In genomic region chr6:125256222-125256966, GRCm38 (mm10) we compare ENCODE assay signal across 12 mouse cellular contexts. TPM values are rescaled to one million over a fixed set of nuclear protein-coding genes. Genes with fewer than 3 reads are reported as not detected.
A peak's percentile ranks its signal among the peaks of the same experiment; 100 is the strongest.
DNase-seq lines count a peak whose midpoint lies in the region; ATAC-seq and TF ChIP-seq lines count a peak whose summit lies in the region.
"Had no signal": no experiment of that assay in that cellular context is flagged by ENCODE, and none has a peak within 500 bp of the region (broad histone marks: within the 10 kb centered on the region; RNA-seq: fewer than 3 reads in every experiment).

No protein-coding gene starts in this region.

- no peaks in the 10 kb centered on the region for H3K9me3 ChIP-seq in kidney, embryonic 14.5 days (ENCODE audit: control insufficient read depth, low read length)
- no peaks in the 10 kb centered on the region for H3K9me3 ChIP-seq in limb, embryonic 14.5 days (ENCODE audit: control insufficient read depth, low read length)
- H3K9me3 ChIP-seq: heart, embryonic 15.5 days; neural tube, embryonic 12.5 days had no signal

- intact Hi-C loops in gastrocnemius, adult 2 months (cut with DNase I), result no loop called here

- no peak overlapping the region for H3K4me2 ChIP-seq in kidney, embryonic 14.5 days (replicated peaks; ENCODE audit: low read depth, low read length)
- no peak overlapping the region for H3K4me2 ChIP-seq in limb, embryonic 14.5 days (replicated peaks; ENCODE audit: low read depth, low read length, severe bottlenecking)
- H3K4me2 ChIP-seq: heart, embryonic 15.5 days; neural tube, embryonic 12.5 days had no signal

- 53% methylated on average over 8 of the region's 8 CpGs for WGBS in kidney, adult 2 months
- WGBS in kidney, embryonic 14.5 days, result 74% methylated on average over 8 of the region's 8 CpGs
- 79% methylated on average over 8 of the region's 8 CpGs for WGBS in limb, embryonic 14.5 days

- peaks cover 23% of the 10 kb centered on the region for H3K4me1 ChIP-seq in kidney, adult 2 months (ENCODE audit: control insufficient read depth, insufficient read depth, low read length)
- no peaks in the 10 kb centered on the region for H3K4me1 ChIP-seq in kidney, embryonic 14.5 days (ENCODE audit: control insufficient read depth, insufficient read depth, low read length)
- H3K4me1 ChIP-seq in limb, embryonic 14.5 days (ENCODE audit: control insufficient read depth, insufficient read depth, low read length), result peaks cover 9% of the 10 kb centered on the region; the same call in 1 of the 2 replicates
- H3K4me1 ChIP-seq: heart, embryonic 15.5 days; neural tube, embryonic 12.5 days had no signal

- H3K4me3 ChIP-seq in kidney, adult 2 months (ENCODE audit: insufficient read depth, low read depth, low read length), result no peak overlapping the region
- no peak overlapping the region for H3K4me3 ChIP-seq in kidney, embryonic 14.5 days (ENCODE audit: low read length)
- H3K4me3 ChIP-seq in gastrocnemius, adult 2 months, result peak overlapping the region; percentile 38; the same call in 1 of the 2 replicates
- H3K4me3 ChIP-seq in limb, embryonic 14.5 days (replicated peaks; ENCODE audit: low read length), result no peak overlapping the region
- H3K4me3 ChIP-seq: heart, embryonic 15.5 days; neural tube, embryonic 12.5 days had no signal

- no peak for TF ChIP-seq CTCF in kidney, adult 2 months (conservative IDR thresholded peaks at IDR 0.05; ENCODE audit: insufficient read depth, insufficient read length, low read depth, low read length)
- TF ChIP-seq CTCF in gastrocnemius, adult 2 months (IDR thresholded peaks at IDR 0.05), result no peak

- peak; percentile 90 for DNase-seq in kidney, adult 2 months
- DNase-seq in adrenal gland, adult 8-10 months, result peak; percentile 38
- DNase-seq in gastrocnemius, adult 2 months, result peak; percentile 78
- no peak for DNase-seq in limb, embryonic 14.5 days (ENCODE audit: low spot score)
- no peak for DNase-seq in retina, embryonic 14.5 days (ENCODE audit: low spot score)
- no peak for DNase-seq in thymus, postnatal 10 days (ENCODE audit: low spot score in 2 of 2)
- no peak for DNase-seq in spleen, postnatal 14 days (ENCODE audit: low spot score in 2 of 2)

- no peaks in the 10 kb centered on the region for H3K36me3 ChIP-seq in kidney, adult 2 months (ENCODE audit: control insufficient read depth, insufficient read depth, low read length)
- no peaks in the 10 kb centered on the region for H3K36me3 ChIP-seq in kidney, embryonic 14.5 days (ENCODE audit: control insufficient read depth, insufficient read depth, low read length)
- no peaks in the 10 kb centered on the region for H3K36me3 ChIP-seq in limb, embryonic 14.5 days (ENCODE audit: control insufficient read depth, insufficient read depth, low read length)
- H3K36me3 ChIP-seq: heart, embryonic 15.5 days; neural tube, embryonic 12.5 days had no signal

- no peak for TF ChIP-seq POLR2A in kidney, adult 2 months (IDR thresholded peaks at IDR 0.05; ENCODE audit: low read depth, low read length)
- no peak for TF ChIP-seq POLR2A in limb, embryonic 14.5 days (IDR thresholded peaks at IDR 0.05; ENCODE audit: borderline replicate concordance, extremely low read depth, insufficient read depth, insufficient read length)

- no peak for ATAC-seq in kidney, embryonic 14.5 days (ENCODE audit: low FRiP score, low TSS enrichment)
- ATAC-seq in limb, embryonic 14.5 days (ENCODE audit: low FRiP score, low read depth), result no peak

- H3K27ac ChIP-seq in kidney, adult 2 months (ENCODE audit: insufficient read depth, low read depth, low read length), result peak overlapping the region; percentile 91
- no peak overlapping the region for H3K27ac ChIP-seq in kidney, embryonic 14.5 days (ENCODE audit: low read depth, low read length)
- H3K27ac ChIP-seq in gastrocnemius, adult 2 months, result peak overlapping the region; percentile 68
- peak overlapping the region; percentile 43; the same call in 1 of the 2 replicates for H3K27ac ChIP-seq in limb, embryonic 14.5 days (replicated peaks; ENCODE audit: low read depth, low read length)
- H3K27ac ChIP-seq: heart, embryonic 15.5 days; neural tube, embryonic 12.5 days had no signal

- H3K27me3 ChIP-seq in kidney, adult 2 months (replicated peaks; ENCODE audit: control insufficient read depth, insufficient read depth, low read length), result no peaks in the 10 kb centered on the region
- H3K27me3 ChIP-seq in kidney, embryonic 14.5 days (ENCODE audit: control insufficient read depth, insufficient read depth, low read length), result no peaks in the 10 kb centered on the region
- no peaks in the 10 kb centered on the region for H3K27me3 ChIP-seq in limb, embryonic 14.5 days (ENCODE audit: control insufficient read depth, insufficient read depth, low read length)
- H3K27me3 ChIP-seq: heart, embryonic 15.5 days; neural tube, embryonic 12.5 days had no signal

- H3K9ac ChIP-seq in kidney, embryonic 14.5 days (ENCODE audit: low read depth, low read length), result no peak overlapping the region
- no peak overlapping the region for H3K9ac ChIP-seq in limb, embryonic 14.5 days (ENCODE audit: low read depth, low read length, severe bottlenecking)
- H3K9ac ChIP-seq: heart, embryonic 15.5 days; neural tube, embryonic 12.5 days had no signal

RNA-seq across cellular contexts. Expression of gene Cd27, which starts 19.6 kb away (rescaled TPM):
- 0.64 and 7.0 TPM in 2 replicates for polyA plus RNA-seq in kidney, adult 2 months (2012; rRNA removed)
- 1.5 and 2.0 TPM in 2 replicates for polyA plus RNA-seq in kidney, embryonic 14.5 days (2014; fragmentation: Nextera tagmentation; extraction: Ambion mirVana)
- total RNA-seq in adrenal gland, adult 8-10 months (2022), result under 1 TPM; 0.38 to 0.75 (median 0.64) TPM
- under 1 TPM; 0.31 to 0.64 TPM for total RNA-seq in gastrocnemius, adult 2 months (2021)
- polyA plus RNA-seq in limb, embryonic 14.5 days (2012; rRNA removed), result 0.22 and 0.50 TPM in 2 replicates
- 1.3 and 1.5 TPM in 2 replicates for polyA plus RNA-seq in limb, embryonic 14.5 days (2014; fragmentation: Nextera tagmentation; extraction: Ambion mirVana)
- total RNA-seq: left cerebral cortex, postnatal 25 days had no signal

RNA-seq across cellular contexts. Expression of gene Tapbpl, which starts 24.7 kb away (rescaled TPM):
- 16.0 and 16.4 TPM in 2 replicates for polyA plus RNA-seq in kidney, adult 2 months (2012; rRNA removed)
- polyA plus RNA-seq in kidney, embryonic 14.5 days (2014; fragmentation: Nextera tagmentation; extraction: Ambion mirVana), result 2.0 and 4.5 TPM in 2 replicates
- total RNA-seq in adrenal gland, adult 8-10 months (2022), result 10 to 100 TPM; 11.6 to 13.9 (median 12.6) TPM
- 1 to 10 TPM; 2.4 to 2.6 TPM for total RNA-seq in gastrocnemius, adult 2 months (2021)
- polyA plus RNA-seq in limb, embryonic 14.5 days (2012; rRNA removed), result 2.7 and 2.8 TPM in 2 replicates
- 3.4 and 3.7 TPM in 2 replicates for polyA plus RNA-seq in limb, embryonic 14.5 days (2014; fragmentation: Nextera tagmentation; extraction: Ambion mirVana)

RNA-seq across cellular contexts. Expression of gene Tuba3a, which starts 29.4 kb away (rescaled TPM):
- 0.39 and 0.86 TPM in 2 replicates for polyA plus RNA-seq in kidney, adult 2 months (2012; rRNA removed)
- 0.29 TPM in 1 of 2 replicates, not detected in the other for polyA plus RNA-seq in kidney, embryonic 14.5 days (2014; fragmentation: Nextera tagmentation; extraction: Ambion mirVana)
- not detected for total RNA-seq in adrenal gland, adult 8-10 months (2022)
- not detected for total RNA-seq in gastrocnemius, adult 2 months (2021)
- polyA plus RNA-seq in limb, embryonic 14.5 days (2012; rRNA removed), result 0.45 and 0.47 TPM in 2 replicates
- polyA plus RNA-seq in limb, embryonic 14.5 days (2014; fragmentation: Nextera tagmentation; extraction: Ambion mirVana), result 0.30 TPM in 1 of 2 replicates, not detected in the other
- total RNA-seq: left cerebral cortex, postnatal 25 days had no signal
- polyA plus RNA-seq: embryonic facial prominence, embryonic 11.5 days had no signal

RNA-seq across cellular contexts. Expression of gene Vamp1, which starts 41.0 kb away (rescaled TPM):
- 19.1 and 19.8 TPM in 2 replicates for polyA plus RNA-seq in kidney, adult 2 months (2012; rRNA removed)
- 2.0 and 3.5 TPM in 2 replicates for polyA plus RNA-seq in kidney, embryonic 14.5 days (2014; fragmentation: Nextera tagmentation; extraction: Ambion mirVana)
- 10 to 100 TPM; 40.1 to 85.3 (median 58.8) TPM for total RNA-seq in adrenal gland, adult 8-10 months (2022)
- total RNA-seq in gastrocnemius, adult 2 months (2021), result 10 to 100 TPM; 14.3 to 16.0 TPM
- polyA plus RNA-seq in limb, embryonic 14.5 days (2012; rRNA removed), result 14.7 and 16.2 TPM in 2 replicates
- polyA plus RNA-seq in limb, embryonic 14.5 days (2014; fragmentation: Nextera tagmentation; extraction: Ambion mirVana), result 2.4 and 2.6 TPM in 2 replicates

RNA-seq across cellular contexts. Expression of gene Ltbr, which starts 57.3 kb away (rescaled TPM):
- polyA plus RNA-seq in kidney, adult 2 months (2012; rRNA removed), result 97.1 and 116 TPM in 2 replicates
- 54.0 and 54.3 TPM in 2 replicates for polyA plus RNA-seq in kidney, embryonic 14.5 days (2014; fragmentation: Nextera tagmentation; extraction: Ambion mirVana)
- total RNA-seq in adrenal gland, adult 8-10 months (2022), result 10 to 100 TPM; 74.1 to 83.5 (median 81.0) TPM
- total RNA-seq in gastrocnemius, adult 2 months (2021), result 10 to 100 TPM; 20.3 to 21.2 TPM
- 52.7 and 68.8 TPM in 2 replicates for polyA plus RNA-seq in limb, embryonic 14.5 days (2012; rRNA removed)
- 45.8 and 51.1 TPM in 2 replicates for polyA plus RNA-seq in limb, embryonic 14.5 days (2014; fragmentation: Nextera tagmentation; extraction: Ambion mirVana)

Comparison
In these comparisons a context has a peak if more than half of its experiments do, and no peak if none do; other contexts are left out.
1. DNase-seq: peak in kidney, adult 2 months (single experiment), adrenal gland, adult 8-10 months (single experiment) and gastrocnemius, adult 2 months (single experiment); none in limb, embryonic 14.5 days (single experiment), retina, embryonic 14.5 days (single experiment), thymus, postnatal 10 days (0 of 2) and spleen, postnatal 14 days (0 of 2).